Mouse (Mus musculus) heart, embryonic 16.5 days (tissue): ENCODE data around the gene Ltbp2. TPM values are rescaled to one million over a fixed set of nuclear protein-coding genes. Genes with fewer than 3 reads are reported as not detected.

Source experiments
- ATAC-seq: fragments of 200-750 bp; cut with Nextera tagmentation; replicated peaks from 2 replicates; pipeline ENCODE4 v1.8.0; 2017; ENCODE audit warnings: moderate number of reproducible peaks; ENCODE audit not compliant: insufficient read depth, low FRiP score; ENCODE audit errors: extremely low read depth
- H3K27ac ChIP-seq: fragments of 300-500 bp; sonication (generic); 2 replicates; pipeline ENCODE4 v1.5.1; 2014; ENCODE audit warnings: mild to moderate bottlenecking, low read length, control low read depth, moderate library complexity
- H3K27me3 ChIP-seq: fragments of 300-500 bp; sonication (generic); 2 replicates; pipeline ENCODE4 v1.6.1; 2014; ENCODE audit warnings: low read length, mixed read lengths; ENCODE audit not compliant: control insufficient read depth, insufficient read depth
- H3K36me3 ChIP-seq: fragments of 300-500 bp; sonication (generic); 2 replicates; pipeline ENCODE4 v1.6.1; 2014; ENCODE audit not compliant: control insufficient read depth, insufficient read depth
- H3K4me1 ChIP-seq: fragments of 300-500 bp; sonication (generic); 2 replicates; pipeline ENCODE4 v1.6.1; 2014; ENCODE audit warnings: low read length, mixed read lengths; ENCODE audit not compliant: control insufficient read depth, insufficient read depth
- H3K4me2 ChIP-seq: fragments of 300-500 bp; sonication (generic); 2 replicates; pipeline ENCODE4 v1.6.1; 2014; ENCODE audit warnings: low read depth, mild to moderate bottlenecking, control low read depth, low read length
- H3K4me3 ChIP-seq: fragments of 300-500 bp; sonication (generic); 2 replicates; pipeline ENCODE4 v1.5.1; 2014; ENCODE audit warnings: mild to moderate bottlenecking, control low read depth, low read length
- H3K9ac ChIP-seq: fragments of 300-500 bp; sonication (generic); 2 replicates; pipeline ENCODE4 v1.6.1; 2014; ENCODE audit warnings: low read length, control low read depth
- H3K9me3 ChIP-seq: fragments of 300-500 bp; sonication (generic); replicated peaks from 2 replicates; pipeline ENCODE4 v1.6.1; 2016; ENCODE audit warnings: low read length; ENCODE audit not compliant: control insufficient read depth
- WGBS: fragments of 180-500 bp; shearing (Covaris S2); extraction: QIAGEN DNeasy Blood & Tissue Kit; methylation state at CpG from one replicate; pipeline ENCODE4 v1.1.7; 2014; 5-methylcytosine and 5-hydroxymethylcytosine counted together
- polyA plus RNA-seq: library from polyadenylated mRNA; unstranded; fragments of >200 nt; fragmentation: Nextera tagmentation; extraction: Ambion mirVana; gene quantifications from 2 replicates; pipeline ENCODE4 v1.2.1, GENCODE M21; 2015

The Ltbp2 gene
- polyA plus RNA-seq, 1 experiment from 2014 or later = 5.9 TPM

GRCm38 (mm10) chr12:84806726-84807125 is 69.6 kb downstream of the Ltbp2 start:
- H3K4me1 ChIP-seq = peaks cover 12% of the 10 kb centered on the region; the same call in 1 of the 2 replicates
- no peaks in the 10 kb centered on the region for H3K9me3 ChIP-seq
- H3K27ac ChIP-seq = no peak overlapping the region
- no peak for ATAC-seq
- H3K9ac ChIP-seq = no peak overlapping the region
- no peak overlapping the region for H3K4me2 ChIP-seq
- WGBS = 50% methylated on average over 5 of the region's 5 CpGs
- peaks cover 83% of the 10 kb centered on the region for H3K27me3 ChIP-seq
- H3K36me3 ChIP-seq = no peaks in the 10 kb centered on the region
- no peak overlapping the region for H3K4me3 ChIP-seq

- Histone ChIP-seq H3K27me3 (peaks cover 78% of the 10 kb centered on the region), H3K36me3 (no peaks in the 10 kb centered on the region), H3K4me3 (no peak overlapping the region), H3K27ac (no peak overlapping the region), H3K9me3 (no peaks in the 10 kb centered on the region), H3K9ac (no peak overlapping the region), H3K4me2 (no peak overlapping the region), H3K4me1 (peaks cover 12% of the 10 kb centered on the region; the same call in 1 of the 2 replicates)
- 56% methylated on average over 1 of the region's 1 CpGs for WGBS
- no peak for ATAC-seq
Measured at GRCm38 (mm10) chr12:84806010-84806409, 70.3 kb downstream of the Ltbp2 start.

GRCm38 (mm10) chr12:84805228-84805842 is 71.0 kb downstream of the Ltbp2 start:
- peaks cover 16% of the 10 kb centered on the region for H3K4me1 ChIP-seq
- H3K36me3 ChIP-seq = no peaks in the 10 kb centered on the region
- H3K9me3 ChIP-seq = no peaks in the 10 kb centered on the region
- WGBS = 39% methylated on average over 9 of the region's 9 CpGs
- H3K27me3 ChIP-seq = peaks cover 76% of the 10 kb centered on the region
- no peak overlapping the region for H3K4me2 ChIP-seq
- peak; percentile 66 for ATAC-seq
- H3K9ac ChIP-seq = no peak overlapping the region
- H3K4me3 ChIP-seq = no peak overlapping the region
- no peak overlapping the region for H3K27ac ChIP-seq

- Histone ChIP-seq H3K36me3 (no peaks in the 10 kb centered on the region), H3K27ac (no peak overlapping the region), H3K4me1 (peaks cover 21% of the 10 kb centered on the region), H3K9ac (no peak overlapping the region), H3K9me3 (no peaks in the 10 kb centered on the region), H3K4me3 (no peak overlapping the region), H3K4me2 (no peak overlapping the region), H3K27me3 (peaks cover 76% of the 10 kb centered on the region)
- WGBS = 81% methylated on average over 3 of the region's 3 CpGs
- no peak for ATAC-seq
Measured at GRCm38 (mm10) chr12:84802625-84803024, 73.7 kb downstream of the Ltbp2 start.

GRCm38 (mm10) chr12:84801532-84802110 is 74.7 kb downstream of the Ltbp2 start:
- Histone ChIP-seq H3K27ac (no peak overlapping the region), H3K4me3 (no peak overlapping the region), H3K36me3 (no peaks in the 10 kb centered on the region), H3K9ac (no peak overlapping the region), H3K4me1 (peaks cover 19% of the 10 kb centered on the region), H3K9me3 (no peaks in the 10 kb centered on the region), H3K27me3 (peaks cover 75% of the 10 kb centered on the region), H3K4me2 (no peak overlapping the region)
- ATAC-seq = no peak
- whole genome bisulfite sequencing = 68% methylated on average over 13 of the region's 13 CpGs

GRCm38 (mm10) chr12:84800419-84800818 is 75.9 kb downstream of the Ltbp2 start:
- no peak overlapping the region for H3K27ac ChIP-seq
- 24% methylated on average over 4 of the region's 4 CpGs for WGBS
- no peaks in the 10 kb centered on the region for H3K9me3 ChIP-seq
- no peak overlapping the region for H3K9ac ChIP-seq
- H3K27me3 ChIP-seq = peaks cover 78% of the 10 kb centered on the region
- no peak overlapping the region for H3K4me3 ChIP-seq
- no peaks in the 10 kb centered on the region for H3K36me3 ChIP-seq
- ATAC-seq = peak; percentile 40; the same call in 1 of the 2 replicates
- H3K4me1 ChIP-seq = peaks cover 14% of the 10 kb centered on the region
- H3K4me2 ChIP-seq = no peak overlapping the region

- 92% methylated on average over 13 of the region's 13 CpGs for WGBS
- Histone ChIP-seq H3K36me3 (no peaks in the 10 kb centered on the region), H3K9me3 (no peaks in the 10 kb centered on the region), H3K4me2 (no peak overlapping the region), H3K27me3 (peaks cover 86% of the 10 kb centered on the region), H3K4me1 (peaks cover 12% of the 10 kb centered on the region), H3K27ac (no peak overlapping the region), H3K9ac (no peak overlapping the region), H3K4me3 (no peak overlapping the region)
- ATAC-seq = no peak
Measured at GRCm38 (mm10) chr12:84799086-84799485, 77.2 kb downstream of the Ltbp2 start.

- H3K27me3 ChIP-seq = peaks cover 97% of the 10 kb centered on the region
- 80% methylated on average over 8 of the region's 8 CpGs for WGBS
- no peak overlapping the region for H3K4me2 ChIP-seq
Measured at GRCm38 (mm10) chr12:84794647-84795046, 81.7 kb downstream of the Ltbp2 start.

GRCm38 (mm10) chr12:84792629-84793028 is 83.7 kb downstream of the Ltbp2 start:
- ATAC-seq = no peak
- H3K9me3 ChIP-seq = no peaks in the 10 kb centered on the region
- no peaks in the 10 kb centered on the region for H3K36me3 ChIP-seq
- no peak overlapping the region for H3K4me2 ChIP-seq
- H3K9ac ChIP-seq = no peak overlapping the region
- H3K27me3 ChIP-seq = peaks cover 96% of the 10 kb centered on the region
- no peak overlapping the region for H3K4me3 ChIP-seq
- H3K27ac ChIP-seq = no peak overlapping the region
- 79% methylated on average over 4 of the region's 4 CpGs for WGBS
- H3K4me1 ChIP-seq = no peaks in the 10 kb centered on the region

More at GRCm38 (mm10) chr12:84794647-84795046, 81.7 kb downstream of the Ltbp2 start:
- no peak for ATAC-seq
- Histone ChIP-seq H3K27ac (no peak overlapping the region), H3K9ac (no peak overlapping the region), H3K9me3 (no peaks in the 10 kb centered on the region), H3K4me3 (no peak overlapping the region), H3K36me3 (no peaks in the 10 kb centered on the region), H3K4me1 (no peaks in the 10 kb centered on the region)
